Comparison of ENCODE assay signal across 8 mouse cellular contexts in the genomic region with DNA sequence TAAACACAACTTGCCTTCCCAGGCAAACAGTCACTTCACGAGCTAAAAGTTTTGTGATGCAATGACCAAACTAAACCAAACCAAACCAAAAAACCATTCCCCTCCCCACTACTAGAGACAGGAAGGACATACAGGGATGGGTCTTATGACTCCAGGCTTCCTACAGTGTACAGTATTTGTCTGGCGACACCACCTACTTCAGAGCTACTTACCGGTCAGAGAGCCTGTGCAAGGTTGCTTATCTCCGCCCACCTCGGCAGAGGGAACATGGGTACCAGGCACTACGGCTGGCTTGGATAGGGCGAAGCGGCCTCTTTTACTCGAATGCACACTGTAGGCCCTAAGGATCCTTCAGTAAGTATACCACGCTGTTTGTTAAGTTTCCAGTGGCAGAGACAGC. TPM values are rescaled to one million over a fixed set of nuclear protein-coding genes. Genes with fewer than 3 reads are reported as not detected.
A peak's percentile ranks its signal among the peaks of the same experiment; 100 is the strongest.
DNase-seq lines count a peak whose midpoint lies in the region; ATAC-seq and TF ChIP-seq lines count a peak whose summit lies in the region.

No protein-coding gene starts in this region.

- peaks cover 33% of the 10 kb centered on the region for H3K4me1 ChIP-seq in hindbrain, embryonic 16.5 days (ENCODE audit: control insufficient read depth, insufficient read depth, low read depth, low read length)
- peaks cover 47% of the 10 kb centered on the region for H3K4me1 ChIP-seq in liver, embryonic 15.5 days (replicated peaks)
- H3K4me1 ChIP-seq in small intestine, adult 2 months (ENCODE audit: control insufficient read depth, insufficient read depth, insufficient read length, low read length): peaks cover 21% of the 10 kb centered on the region; the same call in 1 of the 2 replicates

- TF ChIP-seq POLR2A in small intestine, adult 2 months (IDR thresholded peaks at IDR 0.05; ENCODE audit: low read depth, low read length): no peak

- no peaks in the 10 kb centered on the region for H3K9me3 ChIP-seq in hindbrain, embryonic 16.5 days (ENCODE audit: control insufficient read depth, low read length)
- H3K9me3 ChIP-seq in liver, embryonic 15.5 days (replicated peaks): no peaks in the 10 kb centered on the region

- WGBS in hindbrain, embryonic 16.5 days: 1% methylated on average over 10 of the region's 10 CpGs
- WGBS in liver, embryonic 15.5 days (ENCODE audit: insufficient replicate concordance): under 1% methylated on average over 10 of the region's 10 CpGs
- under 1% methylated on average over 10 of the region's 10 CpGs for WGBS in small intestine, adult 2 months

- intact Hi-C loops in left cerebral cortex, adult 2 months (cut with DNase I): loop anchor here (5.0 kb wide), 2 partner anchors 90 to 155 kb away; partner anchors contain the start of genes BC003965 and Telo2
- intact Hi-C loops in left cerebral cortex, postnatal 14 days (cut with DNase I): loop anchor here (5.0 kb wide), 1 partner anchor 85 kb away; the partner anchor contains the start of gene Unkl
- intact Hi-C loops in gastrocnemius, postnatal 36 days (cut with DNase I): loop anchor here (5.0 kb wide), 1 partner anchor 85 kb away; the partner anchor contains the start of gene Unkl

- peak overlapping the region; percentile 98 for H3K9ac ChIP-seq in hindbrain, embryonic 16.5 days (ENCODE audit: low read depth, low read length)
- H3K9ac ChIP-seq in liver, embryonic 15.5 days: peak overlapping the region; percentile 99

- peaks cover 13% of the 10 kb centered on the region for H3K36me3 ChIP-seq in hindbrain, embryonic 16.5 days (ENCODE audit: control insufficient read depth, insufficient read depth, low read length)
- H3K36me3 ChIP-seq in liver, embryonic 15.5 days (replicated peaks): peaks cover 43% of the 10 kb centered on the region
- H3K36me3 ChIP-seq in small intestine, adult 2 months (ENCODE audit: control insufficient read depth, insufficient read depth, low read length): peaks cover 16% of the 10 kb centered on the region

- peak overlapping the region; percentile 100; the same call in 1 of the 2 replicates for H3K27ac ChIP-seq in left cerebral cortex, adult 2 months
- H3K27ac ChIP-seq in hindbrain, embryonic 16.5 days (ENCODE audit: low read depth, low read length): peak overlapping the region; percentile 99
- peak overlapping the region; percentile 97 for H3K27ac ChIP-seq in liver, embryonic 15.5 days (replicated peaks)
- H3K27ac ChIP-seq in small intestine, adult 2 months (ENCODE audit: insufficient read depth, low read depth, low read length): peak overlapping the region; percentile 99

- ATAC-seq in hindbrain, embryonic 16.5 days: no peak
- ATAC-seq in liver, embryonic 15.5 days (ENCODE audit: insufficient read depth): peak; percentile 13; the same call in 1 of the 2 replicates

- no peak for TF ChIP-seq CTCF in left cerebral cortex, adult 2 months (IDR thresholded peaks at IDR 0.05)
- no peak for TF ChIP-seq CTCF in small intestine, adult 2 months (IDR thresholded peaks at IDR 0.05; ENCODE audit: extremely low read depth, insufficient read length, insufficient replicate concordance, low read depth, low read length)

- peak overlapping the region; percentile 99 for H3K4me3 ChIP-seq in left cerebral cortex, adult 2 months
- peak overlapping the region; percentile 89 for H3K4me3 ChIP-seq in hindbrain, embryonic 16.5 days (ENCODE audit: low read length)
- peak overlapping the region; percentile 98 for H3K4me3 ChIP-seq in liver, embryonic 15.5 days (replicated peaks)
- peak overlapping the region; percentile 88 for H3K4me3 ChIP-seq in small intestine, adult 2 months (ENCODE audit: low read depth, low read length)

- no peaks in the 10 kb centered on the region for H3K27me3 ChIP-seq in hindbrain, embryonic 16.5 days (replicated peaks; ENCODE audit: control insufficient read depth, insufficient read depth, low read length)
- H3K27me3 ChIP-seq in liver, embryonic 15.5 days: no peaks in the 10 kb centered on the region; the same call in 1 of the 2 replicates
- no peaks in the 10 kb centered on the region for H3K27me3 ChIP-seq in small intestine, adult 2 months (ENCODE audit: control insufficient read depth, insufficient read depth, low read length)

- DNase-seq in left cerebral cortex, adult 2 months (ENCODE audit: extremely low spot score in 1 of 2, low spot score in 2 of 2): no peak
- no peak for DNase-seq in left cerebral cortex, postnatal 14 days (ENCODE audit: low spot score in 2 of 2)
- peak; percentile 52 for DNase-seq in c-Kit-negative CD71-positive TER-119-positive erythroid progenitor cells, embryonic 14.5 days (ENCODE audit: low read depth, low spot score)
- no peak for DNase-seq in frontal cortex, postnatal 14 days (ENCODE audit: low spot score in 2 of 2)
- no peak for DNase-seq in gastrocnemius, postnatal 36 days

- H3K4me2 ChIP-seq in hindbrain, embryonic 16.5 days (ENCODE audit: low read length): peak overlapping the region; percentile 97
- H3K4me2 ChIP-seq in liver, embryonic 15.5 days: peak overlapping the region; percentile 85

RNA-seq across cellular contexts. Expression of gene Ube2i, which starts 2.1 kb away (rescaled TPM):
- 100 to 1,000 TPM; 215 to 223 TPM for total RNA-seq in left cerebral cortex, adult 2 months (2021)
- 100 to 1,000 TPM; 211 to 216 TPM for total RNA-seq in left cerebral cortex, postnatal 14 days (2021)
- polyA plus RNA-seq in hindbrain, embryonic 16.5 days (2015; fragmentation: Nextera tagmentation; extraction: Ambion mirVana): 409 and 435 TPM in 2 replicates
- polyA plus RNA-seq in liver, embryonic 15.5 days (2015; fragmentation: Nextera tagmentation; extraction: Ambion mirVana): 214 and 242 TPM in 2 replicates
- 24.8 and 50.8 TPM in 2 replicates for polyA plus RNA-seq in small intestine, adult 2 months (2012; rRNA removed)
- total RNA-seq in gastrocnemius, postnatal 36 days (2021): 10 to 100 TPM; 55.0 to 60.6 TPM

RNA-seq across cellular contexts. Expression of gene Baiap3, which starts 16.2 kb away (rescaled TPM):
- 10 to 100 TPM; 14.8 to 29.8 TPM for total RNA-seq in left cerebral cortex, adult 2 months (2021)
- 10 to 100 TPM; 15.2 to 23.8 TPM for total RNA-seq in left cerebral cortex, postnatal 14 days (2021)
- polyA plus RNA-seq in hindbrain, embryonic 16.5 days (2015; fragmentation: Nextera tagmentation; extraction: Ambion mirVana): 23.4 and 26.0 TPM in 2 replicates
- 0.30 and 0.58 TPM in 2 replicates for polyA plus RNA-seq in liver, embryonic 15.5 days (2015; fragmentation: Nextera tagmentation; extraction: Ambion mirVana)
- 10.1 TPM in 2 replicates for polyA plus RNA-seq in small intestine, adult 2 months (2012; rRNA removed)
- total RNA-seq in gastrocnemius, postnatal 36 days (2021): not detected

RNA-seq across cellular contexts. Expression of gene Prss34, which starts 25.9 kb away (rescaled TPM):
- total RNA-seq in left cerebral cortex, adult 2 months (2021): not detected
- not detected for total RNA-seq in left cerebral cortex, postnatal 14 days (2021)
- polyA plus RNA-seq in hindbrain, embryonic 16.5 days (2015; fragmentation: Nextera tagmentation; extraction: Ambion mirVana): not detected in 2 replicates
- 3.8 TPM in 2 replicates for polyA plus RNA-seq in liver, embryonic 15.5 days (2015; fragmentation: Nextera tagmentation; extraction: Ambion mirVana)
- not detected in 2 replicates for polyA plus RNA-seq in small intestine, adult 2 months (2012; rRNA removed)
- total RNA-seq in gastrocnemius, postnatal 36 days (2021): under 1 TPM; 0.20 to 0.36 TPM

RNA-seq across cellular contexts. Expression of gene Tsr3, which starts 32.4 kb away (rescaled TPM):
- 10 to 100 TPM; 24.6 to 25.9 TPM for total RNA-seq in left cerebral cortex, adult 2 months (2021)
- total RNA-seq in left cerebral cortex, postnatal 14 days (2021): 10 to 100 TPM; 25.0 to 27.2 TPM
- polyA plus RNA-seq in hindbrain, embryonic 16.5 days (2015; fragmentation: Nextera tagmentation; extraction: Ambion mirVana): 57.4 and 58.2 TPM in 2 replicates
- polyA plus RNA-seq in liver, embryonic 15.5 days (2015; fragmentation: Nextera tagmentation; extraction: Ambion mirVana): 18.9 and 19.1 TPM in 2 replicates
- 6.8 and 13.3 TPM in 2 replicates for polyA plus RNA-seq in small intestine, adult 2 months (2012; rRNA removed)
- 10 to 100 TPM; 15.8 to 18.4 TPM for total RNA-seq in gastrocnemius, postnatal 36 days (2021)

RNA-seq across cellular contexts. Expression of gene Gnptg, which starts 32.4 kb away (rescaled TPM):
- 10 to 100 TPM; 78.1 to 81.4 TPM for total RNA-seq in left cerebral cortex, adult 2 months (2021)
- 10 to 100 TPM; 72.2 to 73.5 TPM for total RNA-seq in left cerebral cortex, postnatal 14 days (2021)
- 110 and 114 TPM in 2 replicates for polyA plus RNA-seq in hindbrain, embryonic 16.5 days (2015; fragmentation: Nextera tagmentation; extraction: Ambion mirVana)
- 19.5 and 21.6 TPM in 2 replicates for polyA plus RNA-seq in liver, embryonic 15.5 days (2015; fragmentation: Nextera tagmentation; extraction: Ambion mirVana)
- polyA plus RNA-seq in small intestine, adult 2 months (2012; rRNA removed): 21.0 and 29.3 TPM in 2 replicates
- 10 to 100 TPM; 13.8 to 14.1 TPM for total RNA-seq in gastrocnemius, postnatal 36 days (2021)

Comparison
In these comparisons a context has a peak if more than half of its experiments do, and no peak if none do; other contexts are left out.
1. RNA of gene Baiap3, which starts 16.2 kb away (total RNA-seq): 14.8 to 29.8 TPM in left cerebral cortex, adult 2 months and 15.2 to 23.8 TPM in left cerebral cortex, postnatal 14 days; not detected in gastrocnemius, postnatal 36 days; every median in the first group is over 10 times any median in the second.
2. Peak in every context shown above with its lines, with median percentiles within 50 percentile points of each other: H3K27ac ChIP-seq and H3K4me3 ChIP-seq.